Mouse (Mus musculus): ENCODE results near the gene Stx1a. TPM values are rescaled to one million over a fixed set of nuclear protein-coding genes. Genes with fewer than 3 reads are reported as not detected.

Stx1a gene
- polyA plus RNA-seq, 1 experiment from 2014 or later, result 1.3 TPM

- Histone ChIP-seq H3K9ac (no peak overlapping the region), H3K27ac (replicated peaks) (no peak overlapping the region), H3K4me3 (replicated peaks) (no peak overlapping the region), H3K27me3 (peaks cover 45% of the 10 kb centered on the region), H3K36me3 (replicated peaks) (no peaks in the 10 kb centered on the region), H3K4me1 (replicated peaks) (peaks cover 45% of the 10 kb centered on the region), H3K9me3 (replicated peaks) (no peaks in the 10 kb centered on the region), H3K4me2 (no peak overlapping the region)
- WGBS (ENCODE audit: insufficient replicate concordance), result 8% methylated on average over 11 of the region's 11 CpGs
- ATAC-seq (ENCODE audit: insufficient read depth), result no peak
Measured at GRCm38 (mm10) chr5:135024665-135025224, 1.5 kb downstream of the Stx1a start.

GRCm38 (mm10) chr5:135025899-135026298 is 2.6 kb downstream of the Stx1a start:
- Histone ChIP-seq H3K4me3 (replicated peaks) (no peak overlapping the region), H3K9ac (no peak overlapping the region)

GRCm38 (mm10) chr5:135029007-135029854 is 5.9 kb downstream of the Stx1a start:
- Histone ChIP-seq H3K27me3 (peaks cover 20% of the 10 kb centered on the region), H3K4me1 (replicated peaks) (peaks cover 29% of the 10 kb centered on the region), H3K4me3 (replicated peaks) (no peak overlapping the region), H3K36me3 (replicated peaks) (no peaks in the 10 kb centered on the region), H3K9ac (no peak overlapping the region), H3K27ac (replicated peaks) (peak overlapping the region; percentile 51), H3K9me3 (replicated peaks) (no peaks in the 10 kb centered on the region), H3K4me2 (peak overlapping the region; percentile 39)
- peak; percentile 35; the same call in 1 of the 2 replicates for ATAC-seq (ENCODE audit: insufficient read depth)
- 31% methylated on average over 18 of the region's 18 CpGs for WGBS (ENCODE audit: insufficient replicate concordance)

More at GRCm38 (mm10) chr5:135025899-135026298, 2.6 kb downstream of the Stx1a start:
- 22% methylated on average over 7 of the region's 7 CpGs for WGBS (ENCODE audit: insufficient replicate concordance)
- H3K4me1 ChIP-seq (replicated peaks), result peaks cover 45% of the 10 kb centered on the region
- ATAC-seq (ENCODE audit: insufficient read depth), result no peak
- H3K27ac ChIP-seq (replicated peaks), result no peak overlapping the region
- H3K27me3 ChIP-seq, result peaks cover 43% of the 10 kb centered on the region
- no peaks in the 10 kb centered on the region for H3K36me3 ChIP-seq (replicated peaks)
- no peaks in the 10 kb centered on the region for H3K9me3 ChIP-seq (replicated peaks)
- H3K4me2 ChIP-seq, result no peak overlapping the region

GRCm38 (mm10) chr5:135032581-135032980 is 9.3 kb downstream of the Stx1a start:
- Histone ChIP-seq H3K4me3 (replicated peaks) (no peak overlapping the region), H3K27ac (replicated peaks) (no peak overlapping the region), H3K9ac (no peak overlapping the region), H3K9me3 (replicated peaks) (0 out of 2 replicates have a peak, but pooled peaks cover 3% of the 10 kb centered on the region), H3K4me1 (replicated peaks) (peaks cover 19% of the 10 kb centered on the region), H3K27me3 (no peaks in the 10 kb centered on the region), H3K36me3 (replicated peaks) (no peaks in the 10 kb centered on the region), H3K4me2 (no peak overlapping the region)
- no peak for ATAC-seq (ENCODE audit: insufficient read depth)
- 58% methylated on average over 5 of the region's 5 CpGs for WGBS (ENCODE audit: insufficient replicate concordance)

- H3K9me3 ChIP-seq (replicated peaks), result 0 out of 2 replicates have a peak, but pooled peaks cover 3% of the 10 kb centered on the region
- WGBS (ENCODE audit: insufficient replicate concordance), result 79% methylated on average over 2 of the region's 2 CpGs
- H3K4me1 ChIP-seq (replicated peaks), result peaks cover 11% of the 10 kb centered on the region
- no peak for ATAC-seq (ENCODE audit: insufficient read depth)
- H3K4me3 ChIP-seq (replicated peaks), result no peak overlapping the region
- no peaks in the 10 kb centered on the region for H3K27me3 ChIP-seq
- no peak overlapping the region for H3K27ac ChIP-seq (replicated peaks)
- no peak overlapping the region for H3K4me2 ChIP-seq
- no peak overlapping the region for H3K9ac ChIP-seq
- no peaks in the 10 kb centered on the region for H3K36me3 ChIP-seq (replicated peaks)
Measured at GRCm38 (mm10) chr5:135034593-135034992, 11.3 kb downstream of the Stx1a start.

- peak; percentile 71 for ATAC-seq (ENCODE audit: insufficient read depth)
- Histone ChIP-seq H3K27me3 (no peaks in the 10 kb centered on the region), H3K4me3 (replicated peaks) (no peak overlapping the region), H3K27ac (replicated peaks) (no peak overlapping the region; the same call in 1 of the 2 replicates), H3K9me3 (replicated peaks) (0 out of 2 replicates have a peak, but pooled peaks cover 3% of the 10 kb centered on the region), H3K36me3 (replicated peaks) (no peaks in the 10 kb centered on the region), H3K4me2 (peak overlapping the region; percentile 13; the same call in 1 of the 2 replicates), H3K9ac (no peak overlapping the region), H3K4me1 (replicated peaks) (peaks cover 22% of the 10 kb centered on the region)
- WGBS (ENCODE audit: insufficient replicate concordance), result 54% methylated on average over 18 of the region's 18 CpGs
Measured at GRCm38 (mm10) chr5:135035608-135036359, 12.5 kb downstream of the Stx1a start.

- no peaks in the 10 kb centered on the region for H3K27me3 ChIP-seq
- peaks cover 36% of the 10 kb centered on the region for H3K4me1 ChIP-seq (replicated peaks)
- H3K9ac ChIP-seq, result no peak overlapping the region
- H3K36me3 ChIP-seq (replicated peaks), result no peaks in the 10 kb centered on the region
- no peak overlapping the region for H3K27ac ChIP-seq (replicated peaks)
- 73% methylated on average over 3 of the region's 3 CpGs for WGBS (ENCODE audit: insufficient replicate concordance)
- H3K4me3 ChIP-seq (replicated peaks), result no peak overlapping the region
- H3K4me2 ChIP-seq, result no peak overlapping the region
- 0 out of 2 replicates have a peak, but pooled peaks cover 3% of the 10 kb centered on the region for H3K9me3 ChIP-seq (replicated peaks)
- no peak for ATAC-seq (ENCODE audit: insufficient read depth)
Measured at GRCm38 (mm10) chr5:135037946-135038345, 14.7 kb downstream of the Stx1a start.

- Histone ChIP-seq H3K36me3 (replicated peaks) (no peaks in the 10 kb centered on the region), H3K4me3 (replicated peaks) (no peak overlapping the region), H3K4me1 (replicated peaks) (peaks cover 36% of the 10 kb centered on the region), H3K9ac (no peak overlapping the region), H3K4me2 (no peak overlapping the region), H3K9me3 (replicated peaks) (0 out of 2 replicates have a peak, but pooled peaks cover 3% of the 10 kb centered on the region), H3K27me3 (no peaks in the 10 kb centered on the region), H3K27ac (replicated peaks) (no peak overlapping the region)
- ATAC-seq (ENCODE audit: insufficient read depth), result no peak
- 35% methylated on average over 9 of the region's 9 CpGs for WGBS (ENCODE audit: insufficient replicate concordance)
Measured at GRCm38 (mm10) chr5:135039541-135039940, 16.3 kb downstream of the Stx1a start.

- no peak overlapping the region for H3K4me3 ChIP-seq (replicated peaks)
- no peak overlapping the region for H3K27ac ChIP-seq (replicated peaks)
- 0 out of 2 replicates have a peak, but pooled peaks cover 3% of the 10 kb centered on the region for H3K36me3 ChIP-seq (replicated peaks)
- peaks cover 36% of the 10 kb centered on the region for H3K4me1 ChIP-seq (replicated peaks)
- WGBS (ENCODE audit: insufficient replicate concordance), result 42% methylated on average over 6 of the region's 6 CpGs
- H3K27me3 ChIP-seq, result no peaks in the 10 kb centered on the region
- no peaks in the 10 kb centered on the region for H3K9me3 ChIP-seq (replicated peaks)
- H3K9ac ChIP-seq, result no peak overlapping the region
- no peak for ATAC-seq (ENCODE audit: insufficient read depth)
- no peak overlapping the region for H3K4me2 ChIP-seq
Measured at GRCm38 (mm10) chr5:135040059-135040458, 16.8 kb downstream of the Stx1a start.

GRCm38 (mm10) chr5:135040777-135041176 is 17.5 kb downstream of the Stx1a start:
- Histone ChIP-seq H3K27me3 (no peaks in the 10 kb centered on the region), H3K36me3 (replicated peaks) (0 out of 2 replicates have a peak, but pooled peaks cover 3% of the 10 kb centered on the region), H3K4me3 (replicated peaks) (no peak overlapping the region), H3K4me1 (replicated peaks) (peaks cover 32% of the 10 kb centered on the region), H3K9ac (no peak overlapping the region), H3K27ac (replicated peaks) (no peak overlapping the region), H3K4me2 (no peak overlapping the region), H3K9me3 (replicated peaks) (no peaks in the 10 kb centered on the region)
- WGBS (ENCODE audit: insufficient replicate concordance), result 47% methylated on average over 11 of the region's 11 CpGs
- no peak for ATAC-seq (ENCODE audit: insufficient read depth)

Measured in liver, embryonic 15.5 days (tissue).